Mouse (Mus musculus): Measurements from ENCODE around the gene Thsd4. TPM values are rescaled to one million over a fixed set of nuclear protein-coding genes. Genes with fewer than 3 reads are reported as not detected.

Gene Thsd4
- polyA plus RNA-seq, 1 experiment: 0.65 TPM

DNA sequence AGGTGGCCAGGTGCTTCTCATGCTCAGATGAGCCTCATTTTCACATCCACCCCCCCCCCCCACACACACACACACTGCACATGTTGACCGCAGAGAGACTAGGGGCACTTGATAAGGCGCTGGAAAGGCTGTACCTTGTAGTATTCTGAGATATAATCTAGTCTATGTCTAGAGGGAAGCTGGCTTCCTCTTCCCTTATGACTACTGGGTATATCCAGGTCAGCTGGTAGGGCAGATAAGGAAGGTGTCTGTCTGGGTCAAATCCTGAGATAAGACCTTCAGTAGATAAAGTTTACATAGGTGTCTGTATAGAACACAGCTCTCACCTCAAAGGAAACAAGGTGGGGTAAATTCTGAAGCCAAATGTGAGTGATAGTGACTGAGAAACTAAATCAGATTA is 24.3 kb upstream of the Thsd4 start:
- Histone ChIP-seq H3K4me3 (replicated peaks) (peak overlapping the region; percentile 33), H3K27me3 (replicated peaks) (peaks cover 3% of the 10 kb centered on the region), H3K4me1 (peaks cover 48% of the 10 kb centered on the region), H3K9me3 (no peaks in the 10 kb centered on the region), H3K36me3 (replicated peaks; ENCODE audit: low read length) (no peaks in the 10 kb centered on the region)
- TF ChIP-seq FLI1 (IDR thresholded peaks at IDR 0.05; ENCODE audit: low read length) (no peak), GATA1 (IDR thresholded peaks at IDR 0.05; ENCODE audit: borderline replicate concordance, low read length) (no peak)

DNA sequence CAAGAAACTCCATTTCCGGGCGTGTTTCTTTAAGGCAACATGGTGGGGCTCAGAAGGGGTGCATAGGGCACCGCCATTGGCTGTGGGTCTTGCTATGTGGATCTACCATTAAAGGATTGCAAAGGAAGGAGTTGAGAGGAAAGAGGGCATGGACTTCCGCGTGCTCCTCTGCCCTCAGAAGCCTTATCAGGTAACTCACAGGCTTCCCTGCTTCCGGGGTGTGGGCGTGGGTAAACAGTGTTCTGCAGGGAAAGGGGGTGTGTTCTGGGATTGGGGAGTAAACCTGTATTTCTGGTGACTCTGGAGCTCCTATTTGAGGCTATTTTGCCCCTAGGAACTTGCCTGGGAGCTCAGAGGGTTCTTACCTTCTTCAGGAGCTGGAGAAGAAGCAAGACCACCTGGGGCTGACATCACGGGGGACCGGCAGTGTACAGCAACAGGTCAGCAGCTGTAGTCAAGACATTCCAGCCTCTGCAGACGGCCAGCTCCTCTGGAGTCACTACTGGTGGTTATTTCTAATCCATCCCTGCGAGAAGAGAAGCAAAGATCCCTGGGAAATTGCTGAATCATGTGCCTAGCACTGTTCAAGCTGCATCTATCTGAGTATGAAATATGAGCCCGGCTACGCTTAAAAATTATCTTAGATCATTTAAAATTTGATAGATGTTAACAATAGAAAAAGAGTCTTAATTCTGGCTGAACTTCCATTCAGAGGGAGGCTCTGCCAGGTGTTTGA is 23.7 kb upstream of the Thsd4 start:
- H3K9me3 ChIP-seq: no peaks in the 10 kb centered on the region
- TF ChIP-seq GATA1 (IDR thresholded peaks at IDR 0.05; ENCODE audit: borderline replicate concordance, low read length) (peak; percentile 36; the same call in 1 of the 3 replicates), FLI1 (IDR thresholded peaks at IDR 0.05; ENCODE audit: low read length) (peak; percentile 81)
- peak overlapping the region; percentile 83 for H3K4me3 ChIP-seq (replicated peaks)
- peaks cover 48% of the 10 kb centered on the region for H3K4me1 ChIP-seq
- H3K27me3 ChIP-seq (replicated peaks): peaks cover 3% of the 10 kb centered on the region
- no peaks in the 10 kb centered on the region for H3K36me3 ChIP-seq (replicated peaks; ENCODE audit: low read length)

DNA sequence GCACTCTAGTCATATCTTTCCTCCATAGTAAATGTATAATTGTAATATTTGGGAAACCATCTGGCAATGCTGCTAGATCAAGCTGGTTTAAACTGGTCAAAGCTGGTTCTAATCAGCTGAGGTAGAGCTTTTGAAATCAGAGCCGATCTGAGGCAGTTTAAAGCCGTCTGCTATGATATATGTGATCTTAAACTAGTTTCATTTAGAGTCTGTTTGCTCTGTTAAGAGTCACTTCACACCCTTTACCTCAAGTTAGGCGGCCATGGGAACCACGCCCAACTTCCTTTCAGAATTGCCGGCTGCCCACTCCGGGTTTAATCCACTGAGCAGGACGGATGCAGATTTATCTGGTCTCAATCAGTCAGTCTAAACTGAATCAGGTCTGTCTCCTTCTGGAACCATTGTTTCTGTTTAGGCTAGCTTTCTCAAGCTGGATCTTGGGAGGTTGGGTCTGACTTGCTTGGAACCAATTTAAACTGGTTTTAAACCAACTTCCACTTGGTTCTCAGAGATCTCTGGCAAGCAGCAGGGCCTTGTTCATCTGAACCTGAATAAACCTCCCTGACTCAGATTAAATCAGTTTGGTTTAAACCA is 21.7 kb upstream of the Thsd4 start:
- H3K9me3 ChIP-seq: no peaks in the 10 kb centered on the region
- no peaks in the 10 kb centered on the region for H3K36me3 ChIP-seq (replicated peaks; ENCODE audit: low read length)
- no peak overlapping the region for H3K4me3 ChIP-seq (replicated peaks)
- peaks cover 3% of the 10 kb centered on the region for H3K27me3 ChIP-seq (replicated peaks)
- no peak for TF ChIP-seq GATA1 (IDR thresholded peaks at IDR 0.05; ENCODE audit: borderline replicate concordance, low read length)
- TF ChIP-seq FLI1 (IDR thresholded peaks at IDR 0.05; ENCODE audit: low read length): no peak
- H3K4me1 ChIP-seq: peaks cover 48% of the 10 kb centered on the region

DNA sequence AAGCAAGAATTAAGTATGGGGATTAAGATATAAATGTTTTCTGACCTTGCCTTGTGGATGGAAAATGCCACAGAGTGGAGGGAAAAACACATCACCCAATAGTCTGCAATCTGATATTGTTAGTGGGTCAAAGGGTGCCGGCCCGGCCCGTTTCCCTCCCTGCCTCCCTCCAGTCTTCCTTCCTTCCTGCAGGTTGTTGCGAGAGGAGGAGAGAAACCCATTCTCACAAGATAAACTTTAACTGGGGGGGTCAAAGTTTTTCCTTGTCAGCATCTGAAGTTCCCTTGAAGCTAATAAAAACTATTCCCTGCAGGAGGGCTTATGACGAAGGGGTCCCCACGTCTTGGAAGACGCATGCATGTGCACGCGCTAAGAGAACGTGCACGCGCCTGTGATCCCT is 8.5 kb upstream of the Thsd4 start:
- peaks cover 41% of the 10 kb centered on the region for H3K4me1 ChIP-seq
- H3K4me3 ChIP-seq (replicated peaks): no peak overlapping the region
- H3K36me3 ChIP-seq (replicated peaks; ENCODE audit: low read length): no peaks in the 10 kb centered on the region
- TF ChIP-seq FLI1 (IDR thresholded peaks at IDR 0.05; ENCODE audit: low read length) (no peak), GATA1 (IDR thresholded peaks at IDR 0.05; ENCODE audit: borderline replicate concordance, low read length) (no peak)
- no peaks in the 10 kb centered on the region for H3K9me3 ChIP-seq
- H3K27me3 ChIP-seq (replicated peaks): peaks cover 8% of the 10 kb centered on the region

DNA sequence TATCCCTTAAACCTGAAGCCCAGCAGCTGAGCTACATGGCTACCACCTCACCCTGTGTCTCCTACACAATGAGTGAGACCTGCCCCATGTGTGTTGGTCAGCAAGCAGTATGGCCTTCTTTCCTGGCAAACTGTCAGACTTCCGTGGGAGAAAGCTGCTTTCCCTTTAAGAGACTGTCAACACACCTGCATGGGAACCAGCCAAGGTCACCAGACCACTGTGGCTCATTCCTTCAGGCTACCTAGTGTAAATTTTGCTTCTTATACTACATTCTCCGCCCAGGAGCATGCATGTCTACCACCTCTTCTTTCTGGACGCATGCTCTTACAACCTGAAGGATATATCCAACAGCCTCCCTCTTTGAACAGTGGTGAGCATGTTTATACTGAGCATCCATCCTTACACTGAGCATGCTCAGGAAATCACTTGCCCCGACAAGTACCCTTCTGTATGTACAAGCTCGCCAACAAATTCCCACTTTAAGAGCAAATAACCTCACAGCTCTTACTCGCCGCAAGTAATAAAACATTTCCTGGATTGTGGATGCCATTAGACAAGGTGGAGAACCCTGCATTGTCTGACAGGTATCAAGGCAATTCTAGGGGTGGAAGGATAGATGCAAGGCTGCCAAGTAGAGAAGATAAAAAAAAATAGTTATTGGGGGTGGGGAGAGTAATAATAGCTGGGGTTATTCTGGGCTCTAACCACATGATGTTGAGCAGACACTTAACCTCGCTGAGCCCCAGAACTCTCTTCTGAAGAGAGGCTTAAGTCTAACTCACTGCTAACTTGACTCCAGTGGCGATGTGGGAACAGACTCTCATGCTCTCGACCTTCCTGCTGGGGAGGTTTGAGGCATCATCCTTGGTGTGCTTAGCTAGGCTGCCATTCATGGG is 7.8 kb upstream of the Thsd4 start:
- H3K4me3 ChIP-seq (replicated peaks): no peak overlapping the region
- peaks cover 41% of the 10 kb centered on the region for H3K4me1 ChIP-seq
- no peaks in the 10 kb centered on the region for H3K9me3 ChIP-seq
- no peaks in the 10 kb centered on the region for H3K36me3 ChIP-seq (replicated peaks; ENCODE audit: low read length)
- H3K27me3 ChIP-seq (replicated peaks): peaks cover 8% of the 10 kb centered on the region
- TF ChIP-seq GATA1 (IDR thresholded peaks at IDR 0.05; ENCODE audit: borderline replicate concordance, low read length) (no peak), FLI1 (IDR thresholded peaks at IDR 0.05; ENCODE audit: low read length) (no peak)

DNA sequence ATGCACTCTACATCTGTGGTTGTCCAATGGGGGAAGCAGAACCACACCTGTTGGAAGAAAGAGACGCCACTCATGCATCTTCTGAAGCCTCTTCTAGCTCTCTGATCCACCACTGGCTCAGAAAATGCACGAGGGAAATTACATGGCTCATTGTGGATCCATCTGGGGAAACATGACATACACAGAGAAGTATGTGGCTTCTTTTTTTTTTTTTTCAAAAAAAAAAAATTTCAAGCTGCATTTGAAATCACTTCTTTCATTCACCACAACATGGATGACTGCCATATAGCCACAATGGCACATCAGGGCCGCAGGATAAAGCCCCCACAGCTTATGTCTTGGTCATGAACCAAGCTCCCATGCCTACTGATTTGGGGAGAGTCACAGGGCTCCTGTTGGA is 6.4 kb upstream of the Thsd4 start:
- TF ChIP-seq FLI1 (IDR thresholded peaks at IDR 0.05; ENCODE audit: low read length): no peak
- TF ChIP-seq GATA1 (IDR thresholded peaks at IDR 0.05; ENCODE audit: borderline replicate concordance, low read length): no peak
- H3K4me1 ChIP-seq: peaks cover 41% of the 10 kb centered on the region
- H3K4me3 ChIP-seq (replicated peaks): no peak overlapping the region

DNA sequence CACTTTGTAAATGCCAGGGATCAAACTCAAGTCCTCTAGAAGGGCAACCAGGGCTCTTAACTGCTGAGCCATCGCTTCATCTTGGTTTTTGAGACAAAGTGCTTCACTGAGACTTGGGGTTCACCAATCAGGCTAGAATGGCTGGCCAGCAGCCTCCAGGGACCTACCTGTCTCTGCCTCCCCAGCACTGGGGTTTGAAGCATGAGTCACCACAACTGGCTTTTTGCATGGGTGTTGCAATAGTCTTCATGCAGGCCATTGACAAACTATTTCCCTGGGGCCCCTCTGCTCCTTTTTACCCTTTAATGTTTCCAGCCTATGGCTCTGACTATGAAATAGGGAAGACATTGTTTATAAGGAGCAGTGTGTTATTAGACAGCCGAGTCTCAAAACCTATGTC is 6.0 kb upstream of the Thsd4 start:
- H3K36me3 ChIP-seq (replicated peaks; ENCODE audit: low read length): no peaks in the 10 kb centered on the region
- peaks cover 11% of the 10 kb centered on the region for H3K27me3 ChIP-seq (replicated peaks)
- peaks cover 41% of the 10 kb centered on the region for H3K4me1 ChIP-seq
- no peaks in the 10 kb centered on the region for H3K9me3 ChIP-seq
- no peak overlapping the region for H3K4me3 ChIP-seq (replicated peaks)
- TF ChIP-seq GATA1 (IDR thresholded peaks at IDR 0.05; ENCODE audit: borderline replicate concordance, low read length) (no peak), FLI1 (IDR thresholded peaks at IDR 0.05; ENCODE audit: low read length) (no peak)

More for the DNA sequence above, 6.4 kb upstream of the Thsd4 start:
- no peaks in the 10 kb centered on the region for H3K36me3 ChIP-seq (replicated peaks; ENCODE audit: low read length)
- peaks cover 9% of the 10 kb centered on the region for H3K27me3 ChIP-seq (replicated peaks)
- no peaks in the 10 kb centered on the region for H3K9me3 ChIP-seq

DNA sequence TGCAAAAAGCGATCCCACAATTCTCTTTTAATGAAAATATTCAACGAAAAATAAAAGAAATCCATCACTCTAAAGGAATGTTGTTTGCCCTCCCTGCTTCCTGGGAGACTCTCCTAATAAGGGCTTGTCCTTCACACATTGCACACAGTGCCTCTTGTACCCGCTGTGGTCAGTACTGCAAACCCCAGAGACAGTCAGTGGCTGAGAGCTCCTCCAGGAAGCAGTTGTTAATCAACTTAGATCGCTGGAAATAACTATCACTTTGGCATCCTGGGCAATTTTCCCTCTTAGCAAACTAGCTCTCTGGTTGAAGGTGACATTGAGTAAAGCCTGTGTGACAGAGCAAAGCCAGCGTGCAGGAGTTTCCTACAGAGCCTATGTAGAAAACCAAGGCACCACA is 5.2 kb upstream of the Thsd4 start:
- H3K27me3 ChIP-seq (replicated peaks): peaks cover 19% of the 10 kb centered on the region
- no peaks in the 10 kb centered on the region for H3K9me3 ChIP-seq
- H3K36me3 ChIP-seq (replicated peaks; ENCODE audit: low read length): no peaks in the 10 kb centered on the region
- no peak overlapping the region for H3K4me3 ChIP-seq (replicated peaks)
- TF ChIP-seq GATA1 (IDR thresholded peaks at IDR 0.05; ENCODE audit: borderline replicate concordance, low read length) (no peak), FLI1 (IDR thresholded peaks at IDR 0.05; ENCODE audit: low read length) (no peak)
- peaks cover 46% of the 10 kb centered on the region for H3K4me1 ChIP-seq

DNA sequence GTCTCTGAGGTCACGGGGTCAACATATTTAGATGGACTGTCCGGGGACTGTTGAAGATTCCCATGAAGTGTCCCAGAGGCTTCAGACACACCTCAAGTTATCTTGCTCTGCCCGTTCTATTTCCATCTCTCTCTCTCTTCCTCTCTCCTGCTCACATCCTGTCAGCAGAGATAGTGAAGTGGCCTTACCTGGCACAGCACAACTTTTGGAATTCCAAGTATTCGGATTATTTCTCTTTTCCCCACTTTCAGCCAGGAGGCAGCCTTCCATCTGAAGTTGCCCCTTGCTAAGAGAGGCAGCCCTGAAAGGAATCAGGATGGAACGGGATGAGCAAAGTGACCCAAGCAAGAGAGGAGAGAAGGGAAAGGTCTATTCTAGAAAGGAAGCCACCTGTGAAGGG is 4.3 kb upstream of the Thsd4 start:
- no peak overlapping the region for H3K4me3 ChIP-seq (replicated peaks)
- no peak for TF ChIP-seq GATA1 (IDR thresholded peaks at IDR 0.05; ENCODE audit: borderline replicate concordance, low read length)
- TF ChIP-seq FLI1 (IDR thresholded peaks at IDR 0.05; ENCODE audit: low read length): no peak
- peaks cover 23% of the 10 kb centered on the region for H3K27me3 ChIP-seq (replicated peaks)
- no peaks in the 10 kb centered on the region for H3K36me3 ChIP-seq (replicated peaks; ENCODE audit: low read length)
- H3K9me3 ChIP-seq: no peaks in the 10 kb centered on the region
- peaks cover 51% of the 10 kb centered on the region for H3K4me1 ChIP-seq
